Mouse (Mus musculus) midbrain, embryonic 13.5 days (tissue): ENCODE results near the gene Otud4. TPM values are rescaled to one million over a fixed set of nuclear protein-coding genes. Genes with fewer than 3 reads are reported as not detected.
A peak's percentile ranks its signal among the peaks of the same experiment; 100 is the strongest.

ENCODE experiments used
- ATAC-seq: fragments of 200-750 bp; cut with Nextera tagmentation; 2 replicates; pipeline ENCODE4 v1.8.0; 2017; ENCODE audit warnings: mild to moderate bottlenecking, moderate TSS enrichment, moderate library complexity
- H3K27ac ChIP-seq: fragments of 300-500 bp; sonication (generic); 2 replicates; pipeline ENCODE4 v1.5.1; 2015; ENCODE audit warnings: inconsistent platforms, mild to moderate bottlenecking, moderate library complexity
- H3K27me3 ChIP-seq: fragments of 300-500 bp; sonication (generic); 2 replicates; pipeline ENCODE4 v1.6.1; 2015; ENCODE audit warnings: mild to moderate bottlenecking, inconsistent platforms
- H3K36me3 ChIP-seq: fragments of 300-500 bp; sonication (generic); 2 replicates; pipeline ENCODE4 v1.6.1; 2015; ENCODE audit warnings: mild to moderate bottlenecking, inconsistent platforms
- H3K4me1 ChIP-seq: fragments of 300-500 bp; sonication (generic); replicated peaks from 2 replicates; pipeline ENCODE4 v1.6.1; 2015; ENCODE audit warnings: inconsistent platforms
- H3K4me2 ChIP-seq: fragments of 300-500 bp; sonication (generic); replicated peaks from 2 replicates; pipeline ENCODE4 v1.6.1; 2015; ENCODE audit warnings: moderate library complexity, mild to moderate bottlenecking, inconsistent platforms
- H3K4me3 ChIP-seq: fragments of 300-500 bp; sonication (generic); replicated peaks from 2 replicates; pipeline ENCODE4 v1.5.1; 2015; ENCODE audit warnings: mild to moderate bottlenecking, inconsistent platforms
- H3K9ac ChIP-seq: fragments of 300-500 bp; sonication (generic); replicated peaks from 2 replicates; pipeline ENCODE4 v1.6.1; 2015; ENCODE audit warnings: mild to moderate bottlenecking, inconsistent platforms
- H3K9me3 ChIP-seq: fragments of 300-500 bp; sonication (generic); 2 replicates; pipeline ENCODE4 v1.6.1; 2016; ENCODE audit warnings: mild to moderate bottlenecking, inconsistent platforms
- WGBS: fragments of 180-500 bp; shearing (Covaris S2); methylation state at CpG from one replicate; pipeline ENCODE4 v1.1.7; 2015; 5-methylcytosine and 5-hydroxymethylcytosine counted together
- polyA plus RNA-seq: library from polyadenylated mRNA; unstranded; fragments of >200 nt; fragmentation: Nextera tagmentation; extraction: Ambion mirVana; gene quantifications from 2 replicates; pipeline ENCODE4 v1.2.1, GENCODE M21; 2015

Gene Otud4
- polyA plus RNA-seq, 1 experiment from 2014 or later = 10.5 TPM

DNA sequence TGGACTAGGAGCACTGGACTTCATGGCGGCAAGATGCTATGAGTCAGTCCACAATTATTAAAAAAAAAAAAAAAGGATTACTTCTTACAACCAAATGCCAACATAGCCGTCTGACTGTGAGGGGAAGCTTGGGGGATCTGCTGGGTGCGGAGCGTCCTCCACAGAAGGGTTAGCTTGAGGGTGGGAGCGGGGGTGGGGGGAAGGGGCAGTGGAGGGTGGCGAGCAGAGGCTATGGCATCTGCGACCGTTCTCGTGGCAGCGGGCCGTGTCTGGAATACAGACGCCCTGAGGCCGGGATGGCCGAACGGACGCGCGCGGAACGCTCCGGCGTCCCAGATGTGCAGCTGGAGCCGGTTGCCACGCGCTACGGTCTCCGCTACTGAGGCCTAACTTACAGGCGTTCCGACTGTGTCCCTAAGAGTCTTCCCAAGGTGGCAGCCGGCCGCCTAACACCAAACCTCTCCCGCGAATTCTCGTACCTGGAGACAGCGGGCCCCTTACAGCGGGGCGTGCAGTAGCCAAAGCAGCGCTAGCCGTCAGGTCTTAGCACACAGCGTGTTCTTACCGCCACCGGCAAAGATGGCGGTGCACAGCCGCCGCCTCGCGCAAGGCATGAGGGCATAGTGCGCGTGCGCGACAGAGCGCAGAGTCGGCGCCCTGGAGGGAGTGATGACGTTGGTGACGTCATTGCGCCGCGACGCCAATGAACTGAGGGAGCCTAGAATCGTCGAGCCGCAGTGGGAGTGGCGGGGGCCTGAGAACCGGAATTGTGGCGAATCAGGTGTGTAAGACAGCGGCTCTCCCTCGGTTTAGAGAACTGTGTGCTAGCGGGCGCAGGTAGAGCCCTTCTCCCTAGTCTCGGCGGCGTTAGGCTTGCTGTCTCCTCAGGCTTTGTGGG, 71.9 kb downstream of the Otud4 start, which contains the start of the genes Abce1 and Anapc10:
Gene Abce1 (minus strand): TSS at position 677 of the 898 bp plus-strand sequence.
Gene Anapc10 (plus strand): TSS at position 757 of the 898 bp plus-strand sequence.
- Histone ChIP-seq H3K9me3 (no peaks in the 10 kb centered on the region), H3K9ac (peak within 1 kb of the TSS; percentile 82), H3K27me3 (no peaks in the 10 kb centered on the region), H3K36me3 (peaks cover 16% of the 10 kb centered on the region), H3K27ac (peak within 1 kb of the TSS; percentile 88), H3K4me3 (peak within 1 kb of the TSS; percentile 95), H3K4me2 (peak within 1 kb of the TSS; percentile 88), H3K4me1 (peaks cover 17% of the 10 kb centered on the region)
- under 1% methylated on average over 73 of the region's 73 CpGs for WGBS
- ATAC-seq = peak; percentile 99

DNA sequence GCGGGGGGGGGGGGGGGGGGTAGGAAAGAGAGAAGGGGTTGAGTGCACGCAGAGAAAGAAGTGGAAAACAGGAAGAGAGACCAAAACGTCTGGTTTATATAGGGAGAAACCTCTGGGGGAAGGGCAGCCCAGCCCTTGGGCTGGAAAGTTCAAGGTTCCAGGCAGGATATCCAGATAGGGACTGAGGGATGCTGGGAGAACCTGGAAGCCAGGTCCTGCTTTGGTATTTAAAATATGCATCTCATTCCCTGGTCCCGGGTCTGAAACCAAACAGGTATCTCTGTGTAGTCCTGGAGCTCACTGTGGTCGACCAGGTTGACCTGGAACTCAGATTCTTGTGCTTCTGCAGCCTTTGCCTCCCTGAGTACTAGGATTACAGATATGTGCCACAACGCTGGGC, 73.3 kb downstream of the Otud4 start:
- no peaks in the 10 kb centered on the region for H3K9me3 ChIP-seq
- H3K4me2 ChIP-seq = peak overlapping the region; percentile 39
- ATAC-seq = no peak
- no peak overlapping the region for H3K9ac ChIP-seq
- H3K27ac ChIP-seq = no peak overlapping the region
- no peaks in the 10 kb centered on the region for H3K27me3 ChIP-seq
- peaks cover 15% of the 10 kb centered on the region for H3K36me3 ChIP-seq
- 49% methylated on average over 6 of the region's 6 CpGs for WGBS
- peak overlapping the region; percentile 95; the same call in 1 of the 2 replicates for H3K4me3 ChIP-seq
- H3K4me1 ChIP-seq = peaks cover 17% of the 10 kb centered on the region

- Histone ChIP-seq H3K9me3 (no peaks in the 10 kb centered on the region), H3K9ac (no peak overlapping the region), H3K4me2 (no peak overlapping the region), H3K36me3 (peaks cover 54% of the 10 kb centered on the region), H3K27me3 (no peaks in the 10 kb centered on the region), H3K4me1 (no peaks in the 10 kb centered on the region), H3K27ac (no peak overlapping the region), H3K4me3 (no peak overlapping the region)
- ATAC-seq = no peak
These were observed 82.1 kb downstream of the Otud4 start for GRCm38 (mm10) chr8:79721537-79721936.

DNA sequence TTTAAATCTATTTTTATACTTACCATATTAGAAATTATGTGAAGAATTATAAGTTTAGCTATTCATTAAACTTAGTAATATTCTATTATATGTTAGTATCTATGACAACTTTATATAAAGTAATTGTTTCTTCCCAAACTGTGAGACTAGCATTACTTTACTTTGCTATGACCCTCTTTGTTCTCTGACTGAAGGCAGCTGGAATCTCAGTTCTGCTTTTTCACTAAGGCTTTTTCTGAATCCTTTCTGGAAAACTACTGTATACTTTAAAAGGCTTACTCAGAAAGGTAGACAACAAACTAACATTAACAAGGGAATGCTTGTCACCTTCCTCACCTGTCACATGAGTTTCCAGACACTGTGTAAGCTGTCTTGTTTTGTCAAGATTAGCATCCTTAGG, 83.9 kb downstream of the Otud4 start:
- Histone ChIP-seq H3K4me3 (no peak overlapping the region), H3K9me3 (no peaks in the 10 kb centered on the region), H3K4me1 (no peaks in the 10 kb centered on the region), H3K27ac (no peak overlapping the region), H3K4me2 (no peak overlapping the region), H3K36me3 (peaks cover 42% of the 10 kb centered on the region), H3K9ac (no peak overlapping the region), H3K27me3 (no peaks in the 10 kb centered on the region)
- no peak for ATAC-seq

GRCm38 (mm10) chr8:79724589-79724988, 85.2 kb downstream of the Otud4 start:
- Histone ChIP-seq H3K4me2 (no peak overlapping the region), H3K4me1 (no peaks in the 10 kb centered on the region), H3K27ac (no peak overlapping the region), H3K4me3 (no peak overlapping the region), H3K9me3 (no peaks in the 10 kb centered on the region), H3K9ac (no peak overlapping the region), H3K27me3 (no peaks in the 10 kb centered on the region), H3K36me3 (peaks cover 44% of the 10 kb centered on the region)
- ATAC-seq = no peak
- WGBS = 66% methylated on average over 3 of the region's 3 CpGs

Other genes with a start within 250 kb of the Otud4 start
- 63.2 and 64.6 TPM in 2 replicates for gene Smad1, start 240.1 kb upstream of the Otud4 start, polyA plus RNA-seq
- 83.5 and 87.0 TPM in 2 replicates for gene Abce1, start 72.1 kb downstream of the Otud4 start, polyA plus RNA-seq
- 41.3 and 44.5 TPM in 2 replicates for gene Anapc10, start 72.2 kb downstream of the Otud4 start, polyA plus RNA-seq